Mouse (Mus musculus): Measurements from ENCODE around the gene Car11. TPM values are rescaled to one million over a fixed set of nuclear protein-coding genes. Genes with fewer than 3 reads are reported as not detected.

The Car11 gene
- polyA plus RNA-seq, 1 experiment from 2014 or later: 35.5 TPM

GRCm38 (mm10) chr7:45715090-45715708 lies 15.6 kb downstream of the Car11 start, which contains the start of gene Rpl18:
Gene Rpl18 (plus strand): TSS chr7:45715457.
- peak within 1 kb of the TSS; percentile 74 for H3K4me3 ChIP-seq
- H3K4me1 ChIP-seq: peaks cover 44% of the 10 kb centered on the region
- 6% methylated on average over 34 of the region's 34 CpGs for WGBS
- H3K9me3 ChIP-seq: no peaks in the 10 kb centered on the region
- peak; percentile 86 for ATAC-seq (ENCODE audit: low FRiP score, low read depth)
- H3K9ac ChIP-seq: peak within 1 kb of the TSS; percentile 69
- peaks cover 44% of the 10 kb centered on the region for H3K36me3 ChIP-seq
- no peak within 1 kb of the TSS for H3K27ac ChIP-seq
- no peaks in the 10 kb centered on the region for H3K27me3 ChIP-seq (replicated peaks)
- peak within 1 kb of the TSS; percentile 93 for H3K4me2 ChIP-seq (replicated peaks)

- no peak for ATAC-seq (ENCODE audit: low FRiP score, low read depth)
- H3K9me3 ChIP-seq: no peaks in the 10 kb centered on the region
- peak overlapping the region; percentile 48 for H3K9ac ChIP-seq
- peaks cover 45% of the 10 kb centered on the region for H3K36me3 ChIP-seq
- WGBS: 85% methylated on average over 19 of the region's 19 CpGs
- H3K27me3 ChIP-seq (replicated peaks): no peaks in the 10 kb centered on the region
- H3K4me1 ChIP-seq: peaks cover 44% of the 10 kb centered on the region
- H3K4me2 ChIP-seq (replicated peaks): peak overlapping the region; percentile 93
- peak overlapping the region; percentile 74; the same call in 1 of the 2 replicates for H3K4me3 ChIP-seq
- no peak overlapping the region for H3K27ac ChIP-seq
These were observed 16.3 kb downstream of the Car11 start for GRCm38 (mm10) chr7:45715741-45716459.

GRCm38 (mm10) chr7:45716460-45716857 lies 16.8 kb downstream of the Car11 start:
- WGBS: 93% methylated on average over 3 of the region's 3 CpGs
- no peak overlapping the region for H3K9ac ChIP-seq
- peak overlapping the region; percentile 93 for H3K4me2 ChIP-seq (replicated peaks)
- H3K4me3 ChIP-seq: peak overlapping the region; percentile 91; the same call in 1 of the 2 replicates
- H3K4me1 ChIP-seq: peaks cover 44% of the 10 kb centered on the region
- H3K9me3 ChIP-seq: no peaks in the 10 kb centered on the region
- H3K36me3 ChIP-seq: peaks cover 45% of the 10 kb centered on the region
- no peak for ATAC-seq (ENCODE audit: low FRiP score, low read depth)
- no peak overlapping the region for H3K27ac ChIP-seq
- no peaks in the 10 kb centered on the region for H3K27me3 ChIP-seq (replicated peaks)

- H3K4me1 ChIP-seq: peaks cover 44% of the 10 kb centered on the region
These were observed 17.6 kb downstream of the Car11 start for GRCm38 (mm10) chr7:45716952-45717917.

GRCm38 (mm10) chr7:45717918-45718297 lies 18.3 kb downstream of the Car11 start, which contains the start of gene Sphk2:
Gene Sphk2 (minus strand): TSS chr7:45718002.
- Histone ChIP-seq H3K9me3 (no peaks in the 10 kb centered on the region), H3K4me2 (replicated peaks) (peak within 1 kb of the TSS; percentile 93), H3K27ac (peak within 1 kb of the TSS; percentile 67), H3K9ac (peak within 1 kb of the TSS; percentile 92), H3K4me3 (peak within 1 kb of the TSS; percentile 91), H3K27me3 (replicated peaks) (no peaks in the 10 kb centered on the region), H3K4me1 (peaks cover 44% of the 10 kb centered on the region), H3K36me3 (peaks cover 45% of the 10 kb centered on the region)
- peak; percentile 67 for ATAC-seq (ENCODE audit: low FRiP score, low read depth)
- WGBS: under 1% methylated on average over 41 of the region's 41 CpGs

More at GRCm38 (mm10) chr7:45716952-45717917, 17.6 kb downstream of the Car11 start:
- H3K36me3 ChIP-seq: peaks cover 45% of the 10 kb centered on the region
- H3K9me3 ChIP-seq: no peaks in the 10 kb centered on the region
- H3K4me2 ChIP-seq (replicated peaks): peak overlapping the region; percentile 93
- 12% methylated on average over 31 of the region's 31 CpGs for WGBS
- H3K9ac ChIP-seq: peak overlapping the region; percentile 73
- peak overlapping the region; percentile 50 for H3K27ac ChIP-seq
- no peaks in the 10 kb centered on the region for H3K27me3 ChIP-seq (replicated peaks)
- peak; percentile 25 for ATAC-seq (ENCODE audit: low FRiP score, low read depth)
- peak overlapping the region; percentile 91 for H3K4me3 ChIP-seq

GRCm38 (mm10) chr7:45718331-45718730 lies 18.7 kb downstream of the Car11 start:
- H3K4me1 ChIP-seq: peaks cover 44% of the 10 kb centered on the region
- H3K27ac ChIP-seq: peak overlapping the region; percentile 67
- WGBS: under 1% methylated on average over 20 of the region's 20 CpGs
- H3K27me3 ChIP-seq (replicated peaks): no peaks in the 10 kb centered on the region
- peak overlapping the region; percentile 93 for H3K4me2 ChIP-seq (replicated peaks)
- peak overlapping the region; percentile 91 for H3K4me3 ChIP-seq
- H3K9ac ChIP-seq: peak overlapping the region; percentile 92
- no peak; the same call in 1 of the 2 replicates for ATAC-seq (ENCODE audit: low FRiP score, low read depth)
- peaks cover 45% of the 10 kb centered on the region for H3K36me3 ChIP-seq
- no peaks in the 10 kb centered on the region for H3K9me3 ChIP-seq

- peak overlapping the region; percentile 93 for H3K4me2 ChIP-seq (replicated peaks)
- H3K4me1 ChIP-seq: peaks cover 42% of the 10 kb centered on the region
- no peak overlapping the region for H3K27ac ChIP-seq
- peak overlapping the region; percentile 91 for H3K4me3 ChIP-seq
- H3K36me3 ChIP-seq: peaks cover 51% of the 10 kb centered on the region
- H3K9ac ChIP-seq: peak overlapping the region; percentile 92
- ATAC-seq (ENCODE audit: low FRiP score, low read depth): no peak
- H3K27me3 ChIP-seq (replicated peaks): no peaks in the 10 kb centered on the region
- H3K9me3 ChIP-seq: no peaks in the 10 kb centered on the region
- WGBS: 84% methylated on average over 10 of the region's 10 CpGs
These were observed 19.5 kb downstream of the Car11 start for GRCm38 (mm10) chr7:45719180-45719579.

GRCm38 (mm10) chr7:45719738-45720412 lies 20.2 kb downstream of the Car11 start:
- Histone ChIP-seq H3K36me3 (peaks cover 58% of the 10 kb centered on the region), H3K27ac (no peak overlapping the region), H3K4me2 (replicated peaks) (peak overlapping the region; percentile 93), H3K4me1 (peaks cover 35% of the 10 kb centered on the region), H3K9me3 (no peaks in the 10 kb centered on the region), H3K4me3 (no peak overlapping the region), H3K27me3 (replicated peaks) (no peaks in the 10 kb centered on the region), H3K9ac (0 out of 2 replicates have a peak overlapping the region, but pooled peaks have one; percentile 92)
- WGBS: 92% methylated on average over 16 of the region's 16 CpGs
- ATAC-seq (ENCODE audit: low FRiP score, low read depth): no peak

GRCm38 (mm10) chr7:45720413-45721233 lies 21.0 kb downstream of the Car11 start, which contains the start of gene Fam83e:
Gene Fam83e (plus strand): TSS chr7:45721212.
- Histone ChIP-seq H3K9me3 (no peaks in the 10 kb centered on the region), H3K27me3 (replicated peaks) (no peaks in the 10 kb centered on the region), H3K4me1 (peaks cover 32% of the 10 kb centered on the region), H3K27ac (no peak within 1 kb of the TSS), H3K4me2 (replicated peaks) (no peak within 1 kb of the TSS; the same call in 1 of the 2 replicates), H3K36me3 (peaks cover 66% of the 10 kb centered on the region), H3K4me3 (no peak within 1 kb of the TSS), H3K9ac (0 out of 2 replicates have a peak within 1 kb of the TSS, but pooled peaks have one; percentile 92)
- WGBS: 83% methylated on average over 14 of the region's 14 CpGs
- no peak for ATAC-seq (ENCODE audit: low FRiP score, low read depth)

GRCm38 (mm10) chr7:45721234-45721571 lies 21.6 kb downstream of the Car11 start:
- H3K9ac ChIP-seq: no peak overlapping the region
- no peaks in the 10 kb centered on the region for H3K9me3 ChIP-seq
- WGBS: 81% methylated on average over 7 of the region's 7 CpGs
- no peak overlapping the region for H3K27ac ChIP-seq
- H3K36me3 ChIP-seq: peaks cover 72% of the 10 kb centered on the region
- peaks cover 27% of the 10 kb centered on the region for H3K4me1 ChIP-seq
- ATAC-seq (ENCODE audit: low FRiP score, low read depth): no peak
- no peak overlapping the region for H3K4me2 ChIP-seq (replicated peaks)
- no peak overlapping the region for H3K4me3 ChIP-seq
- no peaks in the 10 kb centered on the region for H3K27me3 ChIP-seq (replicated peaks)

Measured in neural tube, embryonic 12.5 days (tissue).